Mouse (Mus musculus) R1 (cell line): ENCODE measurements around the gene Ttc9c.

ENCODE experiments used
- DNase-seq: peaks from one replicate; pipeline ENCODE4 v3.0.0-alpha.2; 2018; ENCODE audit warnings: low read depth, low spot score

The Ttc9c gene

GRCm38 (mm10) chr19:8818801-8819595 is at the start of gene Ttc9c:
Gene Ttc9c, minus strand, starts transcription at chr19:8819333.
- peak; percentile 100 for DNase-seq

- no peak for DNase-seq
Observed at GRCm38 (mm10) chr19:8864265-8864664, 45.1 kb upstream of the Ttc9c start.

GRCm38 (mm10) chr19:8859018-8859417 is 39.9 kb upstream of the Ttc9c start:
- no peak for DNase-seq

GRCm38 (mm10) chr19:8857689-8858088 is 38.6 kb upstream of the Ttc9c start:
- DNase-seq, result peak; percentile 82

GRCm38 (mm10) chr19:8853117-8853516 is 34.0 kb upstream of the Ttc9c start:
- no peak for DNase-seq

GRCm38 (mm10) chr19:8852236-8852928 is 33.2 kb upstream of the Ttc9c start:
- no peak for DNase-seq

GRCm38 (mm10) chr19:8851639-8852038 is 32.5 kb upstream of the Ttc9c start:
- DNase-seq, result no peak

DNA sequence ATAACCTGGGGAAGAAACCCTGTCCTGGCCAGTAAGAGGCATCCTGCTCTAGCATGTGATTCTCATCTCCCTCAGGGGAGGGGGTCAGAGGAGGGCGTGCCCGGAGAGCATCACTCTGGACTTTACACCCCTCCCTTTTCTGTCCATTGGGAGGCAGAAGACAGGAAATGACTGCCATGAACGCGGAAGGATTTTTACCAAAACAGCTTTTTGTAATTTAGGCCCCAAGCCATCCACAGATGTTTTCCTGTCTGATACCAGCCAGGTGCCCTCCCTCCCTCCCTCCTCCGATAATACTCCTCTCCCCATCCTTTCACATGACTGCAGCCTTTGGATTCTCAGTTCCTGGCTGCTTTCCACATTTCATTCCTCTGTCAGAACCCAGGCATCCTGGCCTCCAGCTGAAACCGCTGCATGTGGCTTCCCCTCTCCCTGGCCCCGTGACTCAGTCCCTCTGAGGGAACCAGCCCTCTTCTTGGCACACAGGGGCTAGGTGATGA is 31.3 kb upstream of the Ttc9c start, which contains the start of gene Lrrn4cl:
Gene Lrrn4cl (plus strand): TSS at position 367 of the 500 bp plus-strand sequence.
- DNase-seq, result peak; percentile 85

- DNase-seq, result peak; percentile 60
Observed at GRCm38 (mm10) chr19:8848356-8848755, 29.2 kb upstream of the Ttc9c start.

DNA sequence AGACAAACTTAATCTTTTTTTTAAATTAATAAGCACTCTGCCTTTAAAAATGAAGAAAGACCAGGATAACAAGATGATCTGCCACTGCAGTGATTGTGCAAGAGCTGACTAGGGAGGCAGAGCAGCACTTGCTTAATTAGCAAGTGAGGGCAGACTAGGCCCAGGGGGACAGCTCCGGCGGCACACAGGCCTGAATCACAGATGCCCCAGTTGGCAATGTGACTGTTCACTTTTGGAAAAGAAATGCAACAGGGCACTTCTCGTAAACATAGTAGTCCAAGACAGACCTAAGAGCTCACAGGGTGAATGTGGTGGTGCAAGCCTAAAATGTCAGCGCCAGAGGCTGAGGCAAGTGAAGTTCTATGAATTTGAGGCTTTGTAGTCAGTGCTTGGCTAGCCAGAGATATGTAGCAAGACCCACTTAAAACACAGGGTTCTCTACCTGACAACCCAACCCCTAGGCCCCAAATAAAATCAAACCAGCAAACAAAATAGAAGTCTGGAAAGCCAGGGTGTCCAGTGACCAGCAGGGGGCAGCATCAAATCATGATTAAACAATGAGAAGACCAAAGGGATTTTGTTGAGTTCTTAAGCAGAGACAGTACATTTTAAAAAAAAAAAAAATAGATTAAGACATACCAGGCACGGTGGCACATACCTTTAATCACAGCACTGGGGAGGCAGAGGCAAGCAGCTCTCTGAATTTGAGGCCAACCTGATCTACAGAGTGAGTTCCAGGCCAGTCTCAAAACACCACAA is 25.4 kb upstream of the Ttc9c start:
- peak; percentile 84 for DNase-seq

GRCm38 (mm10) chr19:8842961-8843360 is 23.8 kb upstream of the Ttc9c start:
- no peak for DNase-seq

GRCm38 (mm10) chr19:8841012-8841411 is 21.9 kb upstream of the Ttc9c start:
- no peak for DNase-seq

- DNase-seq, result peak; percentile 65
Observed at GRCm38 (mm10) chr19:8839908-8840791, 21.0 kb upstream of the Ttc9c start.

DNA sequence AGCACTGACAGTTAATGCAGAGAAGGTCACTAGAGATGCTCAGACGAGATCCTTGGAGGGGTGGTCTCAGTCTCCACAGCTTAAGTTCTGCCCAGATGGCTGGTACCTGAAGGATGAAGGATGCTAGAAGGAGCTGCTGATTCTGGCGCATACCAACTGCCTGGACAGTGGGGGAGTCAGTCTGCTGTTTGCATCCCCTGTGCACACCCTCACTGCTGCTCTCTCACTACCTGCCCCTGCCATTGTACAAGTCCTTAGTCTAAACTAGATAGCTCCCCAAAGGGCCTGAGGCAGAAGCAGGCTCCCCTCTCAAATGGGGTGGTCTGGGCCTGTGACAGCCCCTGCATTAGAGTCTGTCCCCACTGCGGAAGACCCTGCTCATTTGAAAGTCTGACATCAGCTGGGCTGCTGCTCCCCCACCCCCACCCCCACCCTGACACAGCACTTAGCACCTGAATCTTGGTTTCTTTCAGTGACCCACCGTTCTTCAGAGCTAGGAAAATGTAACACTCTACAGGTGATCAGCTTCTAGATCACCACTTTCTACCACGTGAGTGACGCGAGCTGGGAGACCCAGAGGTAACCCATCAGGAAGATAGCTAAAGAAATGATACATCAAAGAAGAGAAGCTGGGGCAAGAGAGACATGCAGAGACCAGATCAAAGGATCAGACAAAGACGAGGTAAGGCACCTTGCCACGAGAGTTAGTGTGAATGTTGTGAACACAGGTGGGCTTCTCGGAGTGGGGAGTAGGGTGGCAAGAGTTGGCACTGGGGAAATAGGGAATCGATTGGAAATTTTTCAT is 20.2 kb upstream of the Ttc9c start, which contains the start of gene Gng3:
Gene Gng3 (minus strand): TSS at position 92 of the 805 bp plus-strand sequence.
- DNase-seq, result peak; percentile 88

DNA sequence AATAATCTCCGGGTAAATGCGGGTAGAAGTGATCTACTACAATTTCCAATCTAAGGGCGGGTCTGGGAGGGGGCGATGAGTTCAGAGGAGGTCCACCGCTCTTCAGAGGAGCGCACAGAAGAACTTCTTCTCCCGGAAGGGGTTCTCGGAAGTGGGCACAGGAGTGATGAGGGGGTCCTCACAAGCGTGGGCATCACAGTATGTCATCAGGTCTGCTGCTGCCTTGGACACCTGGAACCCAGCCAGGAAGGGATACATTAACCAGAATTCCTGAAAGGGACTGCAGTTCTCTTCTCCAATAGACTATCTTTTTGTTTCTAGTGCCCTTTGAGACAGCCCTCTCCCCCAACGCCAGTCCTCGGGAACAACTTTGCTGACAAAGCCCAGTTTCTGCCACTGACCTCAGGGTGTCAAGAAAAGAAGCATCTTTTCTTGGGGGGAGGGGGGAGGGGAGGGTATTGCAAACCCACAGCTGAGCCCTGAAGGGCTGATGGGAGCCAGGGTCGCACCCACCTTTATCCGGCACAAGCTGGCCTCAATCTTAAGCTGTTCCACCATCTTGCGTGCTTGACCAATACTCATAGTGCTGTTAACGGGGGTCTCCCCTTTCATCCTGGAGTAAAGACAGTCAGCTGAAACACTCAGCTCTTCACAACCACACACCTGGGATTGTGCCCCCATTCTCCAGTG is 19.1 kb upstream of the Ttc9c start:
- no peak for DNase-seq

GRCm38 (mm10) chr19:8837251-8837791 is 18.2 kb upstream of the Ttc9c start, which contains the start of gene Bscl2:
Gene Bscl2, plus strand, starts transcription at chr19:8837467.
- peak; percentile 93 for DNase-seq

GRCm38 (mm10) chr19:8836327-8836726 is 17.2 kb upstream of the Ttc9c start:
- peak; percentile 36 for DNase-seq

DNA sequence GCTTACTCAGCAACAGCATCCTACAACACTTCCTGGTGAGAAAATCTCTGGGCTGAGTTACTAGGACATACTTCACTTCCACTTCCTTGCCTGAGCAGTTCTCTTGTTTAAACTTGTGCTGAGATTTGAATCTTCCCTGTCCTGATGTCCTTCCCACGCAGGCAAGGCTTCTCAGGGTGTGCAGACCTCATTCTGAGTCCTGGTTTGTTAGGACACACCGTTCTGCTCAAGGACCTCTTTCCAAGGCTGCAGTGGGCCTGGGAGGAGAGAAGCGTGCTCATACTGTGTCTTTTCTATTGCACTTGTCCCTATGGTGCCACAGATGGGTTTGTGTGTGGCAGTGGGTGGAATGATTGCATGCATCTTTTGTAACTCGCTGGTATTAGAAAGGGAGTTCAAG is 13.8 kb upstream of the Ttc9c start:
- DNase-seq, result no peak

- peak; percentile 63 for DNase-seq
Observed at GRCm38 (mm10) chr19:8831262-8831661, 12.1 kb upstream of the Ttc9c start.
